Mouse (Mus musculus) midbrain, embryonic 14.5 days (tissue): ENCODE measurements at regions not wholly inside any gene's neighbourhood (a gene's known extent, or its start where the extent isn't known, plus 50 kb on each side); places are given as distances from the start of the nearest gene placed in this dataset.

Experiments
- ATAC-seq: fragments of 200-750 bp; cut with Nextera tagmentation; 2 replicates; pipeline ENCODE4 v1.8.0; 2017; ENCODE audit warnings: moderate number of reproducible peaks, moderate library complexity; ENCODE audit not compliant: low FRiP score, low TSS enrichment
- DNase-seq: peaks from one replicate; pipeline ENCODE4 v3.0.0-alpha.2; 2015
- H3K27ac ChIP-seq: fragments of 300-500 bp; sonication (generic); replicated peaks from 2 replicates; pipeline ENCODE4 v1.5.1; 2014; ENCODE audit warnings: mild to moderate bottlenecking, low read depth, low read length, moderate library complexity
- H3K27me3 ChIP-seq: fragments of 300-500 bp; sonication (generic); 2 replicates; pipeline ENCODE4 v1.6.1; 2014; ENCODE audit warnings: low read length, control low read depth, mixed read lengths; ENCODE audit not compliant: control insufficient read depth, insufficient read depth
- H3K36me3 ChIP-seq: fragments of 300-500 bp; sonication (generic); 2 replicates; pipeline ENCODE4 v1.6.1; 2014; ENCODE audit warnings: low read length, control low read depth; ENCODE audit not compliant: control insufficient read depth, insufficient read depth
- H3K4me1 ChIP-seq: fragments of 300-500 bp; sonication (generic); 2 replicates; pipeline ENCODE4 v1.6.1; 2014; ENCODE audit warnings: mild to moderate bottlenecking, antibody characterized with exemption, low read length, control low read depth; ENCODE audit not compliant: control insufficient read depth, insufficient read depth
- H3K4me2 ChIP-seq: fragments of 300-500 bp; sonication (generic); 2 replicates; pipeline ENCODE4 v1.6.1; 2014; ENCODE audit warnings: mild to moderate bottlenecking, low read length, moderate library complexity
- H3K4me3 ChIP-seq: fragments of 300-500 bp; sonication (generic); replicated peaks from 2 replicates; pipeline ENCODE4 v1.5.1; 2014; ENCODE audit warnings: low read depth, low read length
- H3K9ac ChIP-seq: fragments of 300-500 bp; sonication (generic); replicated peaks from 2 replicates; pipeline ENCODE4 v1.6.1; 2014; ENCODE audit warnings: mild to moderate bottlenecking, low read length, moderate library complexity
- H3K9me3 ChIP-seq: fragments of 300-500 bp; sonication (generic); 2 replicates; pipeline ENCODE4 v1.6.1; 2016; ENCODE audit warnings: low read length, control low read depth, mixed read lengths; ENCODE audit not compliant: control insufficient read depth
- WGBS: fragments of 180-500 bp; shearing (Covaris S2); extraction: QIAGEN DNeasy Blood & Tissue Kit; methylation state at CpG from one replicate; pipeline ENCODE4 v1.1.7; 2014; 5-methylcytosine and 5-hydroxymethylcytosine counted together

DNA sequence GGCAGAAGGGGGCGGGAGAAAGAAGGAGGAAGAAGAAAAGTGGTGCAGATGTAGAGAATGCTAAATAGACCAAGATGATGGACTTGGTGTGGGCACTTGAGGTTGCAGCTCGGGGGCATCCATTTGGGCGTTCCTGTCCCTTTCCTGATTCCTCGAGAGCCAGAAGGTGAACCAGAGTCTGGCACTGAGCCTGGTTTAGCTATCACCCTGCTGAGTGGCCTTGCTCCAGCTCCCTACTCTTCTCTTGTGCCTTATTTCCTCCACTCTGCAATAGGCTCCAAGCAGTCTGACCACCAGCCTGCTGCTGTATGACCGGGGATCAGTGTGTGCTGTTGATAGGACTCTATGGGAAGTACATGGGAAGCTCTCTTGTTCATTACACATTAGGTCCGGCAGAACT lies 68.1 kb downstream of the Efnb1 start:
- ATAC-seq (no peak), DNase-seq (no peak)
- Histone ChIP-seq H3K4me2 (no peak overlapping the region), H3K27me3 (no peaks in the 10 kb centered on the region), H3K27ac (no peak overlapping the region), H3K4me1 (peaks cover 6% of the 10 kb centered on the region; the same call in 1 of the 2 replicates), H3K4me3 (no peak overlapping the region), H3K9me3 (no peaks in the 10 kb centered on the region), H3K9ac (no peak overlapping the region), H3K36me3 (no peaks in the 10 kb centered on the region)
- WGBS, result 86% methylated on average over 6 of the region's 6 CpGs

DNA sequence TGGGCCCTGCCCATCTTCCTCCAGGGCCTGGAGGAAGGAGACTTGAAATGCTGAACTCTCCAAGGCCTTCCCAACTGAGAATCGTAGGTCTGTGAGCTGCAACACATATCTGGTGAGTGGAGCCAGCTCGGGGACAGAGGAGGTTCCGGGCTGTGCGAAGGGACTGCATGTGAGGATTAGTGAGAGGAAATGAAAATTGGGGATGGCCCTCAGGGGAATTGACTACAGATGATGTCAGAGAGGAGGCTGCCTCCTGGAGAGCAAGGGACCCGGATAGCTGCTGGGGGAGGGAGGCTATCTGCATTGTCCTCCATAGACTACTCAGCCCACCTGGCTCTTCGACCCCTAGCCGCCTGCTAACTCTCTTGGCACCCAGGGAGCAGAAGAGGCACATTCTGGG lies 65.2 kb downstream of the Efnb1 start:
- H3K4me2 ChIP-seq, result no peak overlapping the region
- no peaks in the 10 kb centered on the region for H3K9me3 ChIP-seq
- H3K9ac ChIP-seq, result no peak overlapping the region
- H3K4me3 ChIP-seq, result no peak overlapping the region
- DNase-seq (no peak), ATAC-seq (no peak)
- 70% methylated on average over 7 of the region's 7 CpGs for WGBS
- no peaks in the 10 kb centered on the region for H3K36me3 ChIP-seq
- H3K27ac ChIP-seq, result no peak overlapping the region
- peaks cover 13% of the 10 kb centered on the region; the same call in 1 of the 2 replicates for H3K4me1 ChIP-seq
- H3K27me3 ChIP-seq, result 0 out of 2 replicates have a peak, but pooled peaks cover 6% of the 10 kb centered on the region

DNA sequence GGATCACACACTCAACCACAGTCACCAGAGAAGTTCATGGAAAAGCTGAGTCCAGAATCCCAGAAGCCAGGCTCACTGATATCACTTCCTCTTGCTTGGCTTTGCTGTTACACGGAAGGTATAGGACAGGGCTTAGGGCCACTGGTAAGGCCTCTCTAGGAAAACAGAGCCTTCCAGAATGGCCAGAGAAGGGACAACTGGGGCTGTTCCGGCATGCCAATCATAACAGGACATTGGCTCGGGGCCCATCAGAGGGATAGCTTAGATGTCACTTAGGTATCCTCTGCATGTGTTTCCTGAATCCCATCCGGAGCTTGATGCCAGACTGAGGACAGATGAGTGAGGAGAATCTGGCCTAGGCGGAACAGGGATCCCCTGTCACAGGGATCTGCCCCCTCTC lies 63.7 kb downstream of the Efnb1 start:
- H3K36me3 ChIP-seq, result no peaks in the 10 kb centered on the region
- WGBS, result 62% methylated on average over 5 of the region's 5 CpGs
- peaks cover 13% of the 10 kb centered on the region; the same call in 1 of the 2 replicates for H3K4me1 ChIP-seq
- H3K4me3 ChIP-seq, result no peak overlapping the region
- H3K27me3 ChIP-seq, result 0 out of 2 replicates have a peak, but pooled peaks cover 6% of the 10 kb centered on the region
- peak overlapping the region; percentile 84 for H3K27ac ChIP-seq
- H3K9me3 ChIP-seq, result no peaks in the 10 kb centered on the region
- peak overlapping the region; percentile 45 for H3K4me2 ChIP-seq
- no peak for DNase-seq
- ATAC-seq, result peak; percentile 9; the same call in 1 of the 2 replicates
- no peak overlapping the region for H3K9ac ChIP-seq

GRCm38 (mm10) chrX:99198961-99199631 lies 63.2 kb downstream of the Efnb1 start:
- Histone ChIP-seq H3K4me3 (no peak overlapping the region), H3K9ac (peak overlapping the region; percentile 34), H3K9me3 (no peaks in the 10 kb centered on the region), H3K27ac (peak overlapping the region; percentile 84), H3K4me1 (peaks cover 13% of the 10 kb centered on the region; the same call in 1 of the 2 replicates), H3K36me3 (no peaks in the 10 kb centered on the region), H3K27me3 (0 out of 2 replicates have a peak, but pooled peaks cover 6% of the 10 kb centered on the region), H3K4me2 (peak overlapping the region; percentile 45)
- ATAC-seq (peak; percentile 87), DNase-seq (peak; percentile 78)
- WGBS, result 20% methylated on average over 29 of the region's 29 CpGs
